In genomic region chr7:43662804-43663203, GRCm38 (mm10) we compare ENCODE assay signal across 30 mouse cellular contexts. TPM values are rescaled to one million over a fixed set of nuclear protein-coding genes. Genes with fewer than 3 reads are reported as not detected.
DNase-seq lines count a peak whose midpoint lies in the region; ATAC-seq and TF ChIP-seq lines count a peak whose summit lies in the region.
"Had no signal": no experiment of that assay in that cellular context is flagged by ENCODE, and none has a peak within 500 bp of the region (broad histone marks: within the 10 kb centered on the region; RNA-seq: fewer than 3 reads in every experiment).

No protein-coding gene starts in this region.

- peak; percentile 53 for DNase-seq in adrenal gland, adult 8-10 months
- no peak for DNase-seq in adrenal gland, adult 18-20 months (ENCODE audit: low spot score in 2 of 2)
- peak; percentile 9 for DNase-seq in Patski (ENCODE audit: low read depth, low spot score)
- no peak for DNase-seq in kidney, adult 11 months
- DNase-seq in forebrain, embryonic 14.5 days (ENCODE audit: low spot score), result no peak
- DNase-seq in midbrain, embryonic 11.5 days (ENCODE audit: low spot score, missing footprints), result no peak
- DNase-seq: cerebellum, adult 18-20 months; cerebellum, postnatal 25 days; gastrocnemius, postnatal 25 days; heart, postnatal 4 days; liver, embryonic 13.5 days; lung, adult 2 months; thymus, postnatal 25 days had no signal

- WGBS in forebrain, embryonic 14.5 days, result 83% methylated on average over 1 of the region's 1 CpGs
- 95% methylated on average over 1 of the region's 1 CpGs for WGBS in midbrain, embryonic 11.5 days

- H3ac ChIP-seq in myocyte (ENCODE audit: control insufficient read depth, insufficient read length), result no peak overlapping the region

- H3K9ac ChIP-seq in forebrain, embryonic 14.5 days (ENCODE audit: low read length), result no peak overlapping the region
- no peak overlapping the region for H3K9ac ChIP-seq in midbrain, embryonic 11.5 days (ENCODE audit: low read length)
- H3K9ac ChIP-seq: kidney, embryonic 15.5 days; liver, embryonic 13.5 days had no signal

- H3K4me3 ChIP-seq in embryonic fibroblast, embryonic 13.5 days (ENCODE audit: insufficient read depth, low read length), result no peak overlapping the region
- H3K4me3 ChIP-seq in myocyte, result no peak overlapping the region
- H3K4me3 ChIP-seq in forebrain, embryonic 14.5 days (ENCODE audit: low read depth, low read length), result no peak overlapping the region
- no peak overlapping the region for H3K4me3 ChIP-seq in midbrain, embryonic 11.5 days (ENCODE audit: low read depth, low read length)
- H3K4me3 ChIP-seq: kidney, embryonic 15.5 days; left cerebral cortex, adult 2 months; liver, embryonic 13.5 days had no signal

- no peaks in the 10 kb centered on the region for H3K27me3 ChIP-seq in Patski
- no peaks in the 10 kb centered on the region for H3K27me3 ChIP-seq in myocyte (ENCODE audit: control insufficient read depth, insufficient read depth, insufficient read length)
- H3K27me3 ChIP-seq in forebrain, embryonic 14.5 days (replicated peaks; ENCODE audit: control insufficient read depth, insufficient read depth, low read length), result no peaks in the 10 kb centered on the region
- H3K27me3 ChIP-seq in midbrain, embryonic 11.5 days (ENCODE audit: control insufficient read depth, insufficient read depth, low read length), result no peaks in the 10 kb centered on the region
- H3K27me3 ChIP-seq: kidney, embryonic 15.5 days; liver, embryonic 13.5 days had no signal

- peak overlapping the region; percentile 48; the same call in 1 of the 2 replicates for H3K27ac ChIP-seq in embryonic fibroblast, embryonic 13.5 days (ENCODE audit: insufficient read depth, low read length)
- no peak overlapping the region for H3K27ac ChIP-seq in forebrain, embryonic 14.5 days (ENCODE audit: low read depth, low read length)
- no peak overlapping the region for H3K27ac ChIP-seq in midbrain, embryonic 11.5 days (ENCODE audit: low read depth, low read length)
- H3K27ac ChIP-seq: hindbrain, postnatal 0 days; kidney, embryonic 15.5 days; left cerebral cortex, adult 2 months; liver, embryonic 13.5 days had no signal

- no peaks in the 10 kb centered on the region for H3K36me3 ChIP-seq in myocyte (ENCODE audit: control insufficient read depth, insufficient read depth)
- H3K36me3 ChIP-seq in forebrain, embryonic 14.5 days (ENCODE audit: control insufficient read depth, insufficient read depth, low read length), result no peaks in the 10 kb centered on the region
- H3K36me3 ChIP-seq in midbrain, embryonic 11.5 days (ENCODE audit: control insufficient read depth, insufficient read depth, low read length), result no peaks in the 10 kb centered on the region
- H3K36me3 ChIP-seq: kidney, embryonic 15.5 days; liver, embryonic 13.5 days had no signal

- ATAC-seq in Patski, result peak; percentile 89
- ATAC-seq in forebrain, embryonic 14.5 days, result no peak
- no peak for ATAC-seq in midbrain, embryonic 11.5 days (ENCODE audit: low FRiP score)
- ATAC-seq: hindbrain, postnatal 0 days; intestine, postnatal 0 days; midbrain, embryonic 16.5 days had no signal

- peaks cover 4% of the 10 kb centered on the region; the same call in 1 of the 2 replicates for H3K4me1 ChIP-seq in embryonic fibroblast, embryonic 13.5 days (ENCODE audit: control insufficient read depth, insufficient read depth, low read length)
- no peaks in the 10 kb centered on the region for H3K4me1 ChIP-seq in forebrain, embryonic 14.5 days (ENCODE audit: control insufficient read depth, insufficient read depth, low read length)
- H3K4me1 ChIP-seq in midbrain, embryonic 11.5 days (ENCODE audit: control insufficient read depth, insufficient read depth, low read length), result no peaks in the 10 kb centered on the region
- H3K4me1 ChIP-seq: kidney, embryonic 15.5 days; liver, embryonic 13.5 days had no signal

- no peak for TF ChIP-seq CTCF in Patski (IDR thresholded peaks at IDR 0.05)
- TF ChIP-seq CTCF in embryonic fibroblast, embryonic 13.5 days (IDR thresholded peaks at IDR 0.05; ENCODE audit: borderline replicate concordance, insufficient read depth, low read length), result no peak

- no peaks in the 10 kb centered on the region for H3K9me3 ChIP-seq in forebrain, embryonic 14.5 days (replicated peaks; ENCODE audit: control insufficient read depth, low read length)
- H3K9me3 ChIP-seq in midbrain, embryonic 11.5 days (ENCODE audit: control insufficient read depth, low read length), result no peaks in the 10 kb centered on the region
- H3K9me3 ChIP-seq: kidney, embryonic 15.5 days; liver, embryonic 13.5 days had no signal

- H3K4me2 ChIP-seq in myocyte (ENCODE audit: low read depth), result peak overlapping the region; percentile 38
- H3K4me2 ChIP-seq in forebrain, embryonic 14.5 days (ENCODE audit: low read length), result no peak overlapping the region
- H3K4me2 ChIP-seq in midbrain, embryonic 11.5 days, result no peak overlapping the region
- H3K4me2 ChIP-seq: kidney, embryonic 15.5 days; liver, embryonic 13.5 days had no signal

- no peaks in the 10 kb centered on the region for H3K79me2 ChIP-seq in myocyte (ENCODE audit: control insufficient read depth, insufficient read depth)

- in situ Hi-C loops in Patski (cut with MboI; ENCODE audit: low pct_unique_long_range_greater_than_20kb), result no loop called here

- CTCF ChIA-PET in Patski (lab: Charles Lee), result no interaction called here

- TF ChIP-seq POLR2A in embryonic fibroblast, embryonic 13.5 days (IDR thresholded peaks at IDR 0.05; ENCODE audit: low read depth, low read length), result no peak
- TF ChIP-seq POLR2A in myocyte (IDR thresholded peaks at IDR 0.05; ENCODE audit: insufficient read length, low read depth), result no peak

- POLR2A ChIA-PET in Patski (lab: Charles Lee), result no interaction called here

TF ChIP-seq in myocyte, 11 proteins besides CTCF, POLR2A, EP300 and RAD21:
- TF ChIP-seq REST (IDR thresholded peaks at IDR 0.05; ENCODE audit: insufficient read depth, insufficient read length) (no peak), POLR2AphosphoS2 (IDR thresholded peaks at IDR 0.05; ENCODE audit: insufficient read length, low read depth) (no peak), E2F4 (IDR thresholded peaks at IDR 0.05; ENCODE audit: insufficient read depth) (no peak), SRF (IDR thresholded peaks at IDR 0.05; ENCODE audit: control insufficient read depth, insufficient read length, low read depth) (no peak), CEBPB (IDR thresholded peaks at IDR 0.05; ENCODE audit: insufficient read depth, poor library complexity, severe bottlenecking) (no peak), TCF3 (IDR thresholded peaks at IDR 0.05; ENCODE audit: insufficient read length, low read depth) (no peak), MAX (IDR thresholded peaks at IDR 0.05; ENCODE audit: low read depth) (no peak), MYOD1 (IDR thresholded peaks at IDR 0.05; ENCODE audit: control insufficient read depth in 1 of 3, insufficient read length in 2 of 3, low read depth in 2 of 3) (no peak), MYOG (IDR thresholded peaks at IDR 0.05; ENCODE audit: control insufficient read depth in 1 of 3, insufficient read depth in 1 of 3, insufficient read length in 2 of 3, low read depth in 2 of 3) (no peak), USF1 (IDR thresholded peaks at IDR 0.05; ENCODE audit: low read depth) (no peak), TCF12 (IDR thresholded peaks at IDR 0.05; ENCODE audit: insufficient read depth, poor library complexity, severe bottlenecking) (no peak)

RNA-seq across cellular contexts. Expression of gene Siglece, which starts 2.8 kb away (rescaled TPM):
- 1 to 10 TPM; 2.3 to 4.3 (median 3.5) TPM for total RNA-seq in adrenal gland, adult 8-10 months (2022)
- 1 to 10 TPM; 3.4 to 3.6 TPM for total RNA-seq in adrenal gland, adult 18-20 months (2021)
- polyA plus RNA-seq in Patski (2021), result 0.17 TPM
- polyA plus RNA-seq in embryonic fibroblast, embryonic 13.5 days (2011; ENCODE audit: insufficient read length, low read depth, missing spikeins), result not detected in 2 replicates
- not detected for polyA plus RNA-seq in myocyte (2012; fragmentation: generic; extraction: Trizol)
- 0.19 and 0.42 TPM in 2 replicates for polyA plus RNA-seq in forebrain, embryonic 14.5 days (2014; fragmentation: Nextera tagmentation; extraction: Ambion mirVana)
- polyA plus RNA-seq in midbrain, embryonic 11.5 days (2014; fragmentation: Nextera tagmentation; extraction: Ambion mirVana), result 0.26 and 0.51 TPM in 2 replicates
- total RNA-seq: hindbrain, postnatal 0 days had no signal

RNA-seq across cellular contexts. Expression of gene Ctu1, which starts 9.0 kb away (rescaled TPM):
- 10 to 100 TPM; 11.5 to 13.4 (median 12.6) TPM for total RNA-seq in adrenal gland, adult 8-10 months (2022)
- total RNA-seq in adrenal gland, adult 18-20 months (2021), result 10 to 100 TPM; 10.9 to 13.9 TPM
- polyA plus RNA-seq in Patski (2021) (10.0 TPM), myocyte (2012; fragmentation: generic; extraction: Trizol) (9.9 TPM)
- polyA plus RNA-seq in embryonic fibroblast, embryonic 13.5 days (2011; ENCODE audit: insufficient read length, low read depth, missing spikeins), result 6.5 and 6.6 TPM in 2 replicates
- polyA plus RNA-seq in forebrain, embryonic 14.5 days (2014; fragmentation: Nextera tagmentation; extraction: Ambion mirVana), result 18.9 and 20.6 TPM in 2 replicates
- polyA plus RNA-seq in midbrain, embryonic 11.5 days (2014; fragmentation: Nextera tagmentation; extraction: Ambion mirVana), result 9.3 and 9.9 TPM in 2 replicates

RNA-seq across cellular contexts. Expression of gene Klk14, which starts 27.4 kb away (rescaled TPM):
- total RNA-seq in adrenal gland, adult 8-10 months (2022), result not detected
- not detected for total RNA-seq in adrenal gland, adult 18-20 months (2021)
- polyA plus RNA-seq in Patski (2021) (not detected), myocyte (2012; fragmentation: generic; extraction: Trizol) (not detected)
- not detected in 2 replicates for polyA plus RNA-seq in embryonic fibroblast, embryonic 13.5 days (2011; ENCODE audit: insufficient read length, low read depth, missing spikeins)
- not detected in 2 replicates for polyA plus RNA-seq in forebrain, embryonic 14.5 days (2014; fragmentation: Nextera tagmentation; extraction: Ambion mirVana)
- polyA plus RNA-seq in midbrain, embryonic 11.5 days (2014; fragmentation: Nextera tagmentation; extraction: Ambion mirVana), result not detected in 2 replicates
- total RNA-seq: gastrocnemius, postnatal 25 days; heart, postnatal 4 days; hindbrain, postnatal 0 days; left cerebral cortex, adult 2 months; left cerebral cortex, postnatal 36 days had no signal
- polyA plus RNA-seq: heart, embryonic 14.5 days; hindbrain, postnatal 0 days; kidney, embryonic 15.5 days; liver, embryonic 13.5 days; midbrain, embryonic 16.5 days; neural tube, embryonic 14.5 days; spleen, adult 2 months had no signal

RNA-seq across cellular contexts. Expression of gene Ceacam18, which starts 28.3 kb away (rescaled TPM):
- total RNA-seq in adrenal gland, adult 8-10 months (2022), result under 1 TPM in 3 of 4 experiments, not detected in 1; 0.15 to 0.22 (median 0.19) TPM
- not detected for total RNA-seq in adrenal gland, adult 18-20 months (2021)
- polyA plus RNA-seq in Patski (2021), result 0.06 TPM
- not detected in 2 replicates for polyA plus RNA-seq in embryonic fibroblast, embryonic 13.5 days (2011; ENCODE audit: insufficient read length, low read depth, missing spikeins)
- polyA plus RNA-seq in myocyte (2012; fragmentation: generic; extraction: Trizol), result not detected
- polyA plus RNA-seq in forebrain, embryonic 14.5 days (2014; fragmentation: Nextera tagmentation; extraction: Ambion mirVana), result not detected in 2 replicates
- not detected in 2 replicates for polyA plus RNA-seq in midbrain, embryonic 11.5 days (2014; fragmentation: Nextera tagmentation; extraction: Ambion mirVana)
- total RNA-seq: gastrocnemius, postnatal 25 days; heart, adult 8-10 months; heart, postnatal 4 days; hindbrain, postnatal 0 days; left cerebral cortex, adult 2 months; left cerebral cortex, postnatal 36 days had no signal
- polyA plus RNA-seq: embryonic facial prominence, embryonic 14.5 days; heart, embryonic 14.5 days; kidney, embryonic 15.5 days; limb, embryonic 14.5 days; liver, embryonic 13.5 days; lung, adult 2 months; spleen, adult 2 months; stomach, embryonic 14.5 days had no signal

RNA-seq across cellular contexts. Expression of gene Klk13, which starts 49.6 kb away (rescaled TPM):
- total RNA-seq in adrenal gland, adult 8-10 months (2022), result under 1 TPM in 2 of 4 experiments, not detected in 2; 0.15 to 0.16 TPM
- total RNA-seq in adrenal gland, adult 18-20 months (2021), result under 1 TPM in 1 of 2 experiments, not detected in 1; 0.45 TPM
- polyA plus RNA-seq in Patski (2021), result not detected
- polyA plus RNA-seq in embryonic fibroblast, embryonic 13.5 days (2011; ENCODE audit: insufficient read length, low read depth, missing spikeins), result not detected in 2 replicates
- polyA plus RNA-seq in myocyte (2012; fragmentation: generic; extraction: Trizol), result not detected
- polyA plus RNA-seq in forebrain, embryonic 14.5 days (2014; fragmentation: Nextera tagmentation; extraction: Ambion mirVana), result not detected in 2 replicates
- polyA plus RNA-seq in midbrain, embryonic 11.5 days (2014; fragmentation: Nextera tagmentation; extraction: Ambion mirVana), result 0.29 TPM in 1 of 2 replicates, not detected in the other
- total RNA-seq: gastrocnemius, postnatal 25 days; heart, adult 8-10 months; heart, postnatal 4 days; hindbrain, postnatal 0 days; layer of hippocampus, postnatal 10 days; left cerebral cortex, adult 2 months; left cerebral cortex, postnatal 36 days had no signal
- polyA plus RNA-seq: heart, embryonic 14.5 days; large intestine, adult 2 months; liver, embryonic 13.5 days had no signal

Comparison
In these comparisons a context has a peak if more than half of its experiments do, and no peak if none do; other contexts are left out.
1. DNase-seq: peak in adrenal gland, adult 8-10 months (single experiment) and Patski (single experiment); none in adrenal gland, adult 18-20 months (0 of 2), kidney, adult 11 months (single experiment), forebrain, embryonic 14.5 days (single experiment) and midbrain, embryonic 11.5 days (single experiment).